Mouse (Mus musculus) embryo, embryonic 10 days (tissue): ENCODE results near the gene Lag3.

Experiments
- DNase-seq: peaks from one replicate; pipeline ENCODE4 v3.0.0-alpha.2; 2015; ENCODE audit warnings: low spot score

Gene Lag3

GRCm38 (mm10) chr6:124911533-124912218 is at the start of gene Lag3:
Gene Lag3 (minus strand): TSS chr6:124911705.
- no peak for DNase-seq

GRCm38 (mm10) chr6:124961021-124961420 is 49.5 kb upstream of the Lag3 start:
- no peak for DNase-seq

GRCm38 (mm10) chr6:124959960-124960359 is 48.5 kb upstream of the Lag3 start:
- no peak for DNase-seq

GRCm38 (mm10) chr6:124958127-124958526 is 46.6 kb upstream of the Lag3 start:
- DNase-seq, result no peak

- no peak for DNase-seq
These were observed 43.7 kb upstream of the Lag3 start for GRCm38 (mm10) chr6:124955212-124955611.

GRCm38 (mm10) chr6:124953991-124954715 is 42.6 kb upstream of the Lag3 start:
- DNase-seq, result no peak

GRCm38 (mm10) chr6:124943526-124943925 is 32.0 kb upstream of the Lag3 start:
- DNase-seq, result no peak

- DNase-seq, result no peak
These were observed 30.2 kb upstream of the Lag3 start for GRCm38 (mm10) chr6:124941679-124942078.

- no peak for DNase-seq
These were observed 27.0 kb upstream of the Lag3 start for GRCm38 (mm10) chr6:124938554-124938953.

GRCm38 (mm10) chr6:124937493-124937892 is 26.0 kb upstream of the Lag3 start:
- no peak for DNase-seq

GRCm38 (mm10) chr6:124936681-124937080 is 25.2 kb upstream of the Lag3 start:
- DNase-seq, result no peak

- DNase-seq, result no peak
These were observed 23.2 kb upstream of the Lag3 start for GRCm38 (mm10) chr6:124934670-124935069.

- DNase-seq, result no peak
These were observed 21.6 kb upstream of the Lag3 start for GRCm38 (mm10) chr6:124933127-124933526.

- DNase-seq, result no peak
These were observed 20.8 kb upstream of the Lag3 start for GRCm38 (mm10) chr6:124932314-124932695.

- DNase-seq, result peak; percentile 62
These were observed 20.2 kb upstream of the Lag3 start for GRCm38 (mm10) chr6:124931525-124932313.

GRCm38 (mm10) chr6:124930754-124931524 is 19.4 kb upstream of the Lag3 start, which contains the start of gene Mlf2:
Gene Mlf2 (plus strand): TSS chr6:124931386.
- DNase-seq, result peak; percentile 97

GRCm38 (mm10) chr6:124930231-124930630 is 18.7 kb upstream of the Lag3 start:
- DNase-seq, result no peak

- no peak for DNase-seq
These were observed 14.4 kb upstream of the Lag3 start for GRCm38 (mm10) chr6:124925941-124926340.

- DNase-seq, result no peak
These were observed 13.8 kb upstream of the Lag3 start for GRCm38 (mm10) chr6:124925173-124925793.

- no peak for DNase-seq
These were observed 10.0 kb upstream of the Lag3 start for GRCm38 (mm10) chr6:124921539-124921938.

GRCm38 (mm10) chr6:124920318-124921085 is 9.0 kb upstream of the Lag3 start:
- no peak for DNase-seq
